Mouse (Mus musculus) limb, embryonic 15.5 days (tissue): ENCODE data around the gene Nek7. TPM values are rescaled to one million over a fixed set of nuclear protein-coding genes. Genes with fewer than 3 reads are reported as not detected.
A peak's percentile ranks its signal among the peaks of the same experiment; 100 is the strongest.

Experiments
- ATAC-seq: fragments of 200-750 bp; cut with Nextera tagmentation; 2 replicates; pipeline ENCODE4 v1.8.0; 2017; ENCODE audit warnings: low read depth, moderate TSS enrichment; ENCODE audit not compliant: insufficient number of reproducible peaks, low FRiP score, low TSS enrichment
- H3K27ac ChIP-seq: fragments of 300-500 bp; sonication (generic); 2 replicates; pipeline ENCODE4 v1.5.1; 2015; ENCODE audit warnings: moderate library complexity, mild to moderate bottlenecking, inconsistent platforms
- H3K27me3 ChIP-seq: fragments of 300-500 bp; sonication (generic); 2 replicates; pipeline ENCODE4 v1.6.1; 2015; ENCODE audit warnings: inconsistent platforms
- H3K36me3 ChIP-seq: fragments of 300-500 bp; sonication (generic); 2 replicates; pipeline ENCODE4 v1.6.1; 2015; ENCODE audit warnings: inconsistent platforms
- H3K4me1 ChIP-seq: fragments of 300-500 bp; sonication (generic); 2 replicates; pipeline ENCODE4 v1.6.1; 2015; ENCODE audit warnings: inconsistent platforms
- H3K4me2 ChIP-seq: fragments of 300-500 bp; sonication (generic); 2 replicates; pipeline ENCODE4 v1.6.1; 2015; ENCODE audit warnings: mild to moderate bottlenecking, inconsistent platforms
- H3K4me3 ChIP-seq: fragments of 300-500 bp; sonication (generic); 2 replicates; pipeline ENCODE4 v1.5.1; 2015; ENCODE audit warnings: mild to moderate bottlenecking, inconsistent platforms
- H3K9ac ChIP-seq: fragments of 300-500 bp; sonication (generic); 2 replicates; pipeline ENCODE4 v1.6.1; 2015; ENCODE audit warnings: inconsistent platforms
- H3K9me3 ChIP-seq: fragments of 300-500 bp; sonication (generic); 2 replicates; pipeline ENCODE4 v1.6.1; 2016; ENCODE audit warnings: inconsistent platforms
- WGBS: fragments of 180-500 bp; shearing (Covaris S2); methylation state at CpG from one replicate; pipeline ENCODE4 v1.1.7; 2015; 5-methylcytosine and 5-hydroxymethylcytosine counted together
- polyA plus RNA-seq: library from polyadenylated mRNA; unstranded; fragments of >200 nt; fragmentation: Nextera tagmentation; extraction: Ambion mirVana; gene quantifications from 2 replicates; pipeline ENCODE4 v1.2.1, GENCODE M21; 2015

Nek7 gene
- polyA plus RNA-seq, 1 experiment from 2014 or later: 36.5 TPM

DNA sequence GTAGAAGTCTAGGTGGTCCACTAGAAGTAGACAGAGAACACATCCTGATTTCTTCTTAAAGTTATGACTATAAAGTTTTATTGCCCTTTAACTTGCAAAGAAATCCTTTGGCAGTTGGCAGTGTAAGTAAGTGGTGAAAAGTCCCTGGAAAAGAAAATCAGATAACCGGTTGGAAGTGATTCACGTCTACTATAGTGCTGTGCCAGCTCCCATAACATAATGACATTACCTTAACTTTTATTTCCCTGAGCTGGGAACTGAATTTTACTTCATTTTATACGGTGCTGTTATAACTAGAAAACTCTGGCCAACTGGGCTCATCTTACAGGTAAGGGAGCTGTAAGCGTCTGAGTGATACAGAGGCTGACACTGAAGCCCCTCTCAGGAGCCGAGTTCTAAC, 89.3 kb downstream of the Nek7 start:
- Histone ChIP-seq H3K9me3 (no peaks in the 10 kb centered on the region), H3K4me2 (no peak overlapping the region), H3K27me3 (no peaks in the 10 kb centered on the region), H3K36me3 (0 out of 2 replicates have a peak, but pooled peaks cover 3% of the 10 kb centered on the region), H3K27ac (no peak overlapping the region), H3K4me3 (no peak overlapping the region), H3K9ac (no peak overlapping the region), H3K4me1 (0 out of 2 replicates have a peak, but pooled peaks cover 2% of the 10 kb centered on the region)
- ATAC-seq: peak; percentile 52; the same call in 1 of the 2 replicates
- 47% methylated on average over 5 of the region's 5 CpGs for WGBS

DNA sequence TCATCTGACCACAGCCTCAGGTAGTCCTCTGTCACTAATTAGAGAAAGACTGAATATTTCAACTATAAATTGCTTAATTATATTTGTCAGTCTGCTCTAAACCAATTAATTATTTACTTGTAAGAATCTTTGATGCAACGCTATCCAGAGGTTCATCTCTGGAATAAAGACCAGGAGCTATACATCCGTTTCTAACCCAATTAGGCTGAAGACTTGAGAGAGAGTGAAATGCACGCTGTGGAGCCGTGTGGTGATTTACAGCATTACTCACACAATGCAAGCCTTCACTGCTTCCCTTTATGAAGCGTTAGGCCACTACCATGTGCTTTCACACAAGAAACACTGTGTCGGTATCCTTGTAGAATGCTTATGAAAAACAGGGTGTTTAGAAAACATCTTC, 96.0 kb downstream of the Nek7 start:
- Histone ChIP-seq H3K27ac (no peak overlapping the region), H3K4me3 (no peak overlapping the region), H3K4me1 (no peaks in the 10 kb centered on the region), H3K4me2 (no peak overlapping the region), H3K36me3 (no peaks in the 10 kb centered on the region), H3K9me3 (no peaks in the 10 kb centered on the region), H3K27me3 (no peaks in the 10 kb centered on the region), H3K9ac (no peak overlapping the region)
- ATAC-seq: no peak
- 35% methylated on average over 6 of the region's 6 CpGs for WGBS

DNA sequence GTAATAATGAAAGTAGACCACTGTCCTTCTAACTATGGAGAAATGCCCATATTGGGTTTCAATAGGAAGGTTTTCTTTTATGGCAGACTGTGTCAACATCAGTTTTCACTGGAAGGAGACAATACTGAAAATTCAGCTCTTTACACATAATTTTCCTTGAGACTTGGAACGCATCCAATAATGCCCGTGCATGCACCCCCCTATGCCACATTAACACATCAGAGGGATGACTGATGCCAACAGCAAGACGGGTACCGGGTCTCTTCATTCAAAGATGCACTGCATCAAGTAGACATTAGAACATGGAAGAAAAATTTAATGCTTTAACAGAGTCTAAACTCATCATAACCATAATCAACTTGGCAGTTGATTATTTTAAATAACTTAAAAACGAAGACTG, 101.7 kb downstream of the Nek7 start:
- H3K36me3 ChIP-seq: no peaks in the 10 kb centered on the region
- H3K4me2 ChIP-seq: no peak overlapping the region
- 52% methylated on average over 5 of the region's 5 CpGs for WGBS
- H3K27me3 ChIP-seq: no peaks in the 10 kb centered on the region
- H3K9me3 ChIP-seq: no peaks in the 10 kb centered on the region
- H3K27ac ChIP-seq: no peak overlapping the region
- peaks cover 12% of the 10 kb centered on the region for H3K4me1 ChIP-seq
- ATAC-seq: no peak
- H3K4me3 ChIP-seq: no peak overlapping the region
- H3K9ac ChIP-seq: no peak overlapping the region

GRCm38 (mm10) chr1:138517360-138518099, 102.4 kb downstream of the Nek7 start:
- 29% methylated on average over 6 of the region's 6 CpGs for WGBS
- Histone ChIP-seq H3K4me3 (no peak overlapping the region), H3K4me2 (no peak overlapping the region), H3K9ac (no peak overlapping the region), H3K27me3 (no peaks in the 10 kb centered on the region), H3K9me3 (no peaks in the 10 kb centered on the region), H3K36me3 (no peaks in the 10 kb centered on the region), H3K4me1 (peaks cover 12% of the 10 kb centered on the region), H3K27ac (no peak overlapping the region)
- ATAC-seq: no peak

DNA sequence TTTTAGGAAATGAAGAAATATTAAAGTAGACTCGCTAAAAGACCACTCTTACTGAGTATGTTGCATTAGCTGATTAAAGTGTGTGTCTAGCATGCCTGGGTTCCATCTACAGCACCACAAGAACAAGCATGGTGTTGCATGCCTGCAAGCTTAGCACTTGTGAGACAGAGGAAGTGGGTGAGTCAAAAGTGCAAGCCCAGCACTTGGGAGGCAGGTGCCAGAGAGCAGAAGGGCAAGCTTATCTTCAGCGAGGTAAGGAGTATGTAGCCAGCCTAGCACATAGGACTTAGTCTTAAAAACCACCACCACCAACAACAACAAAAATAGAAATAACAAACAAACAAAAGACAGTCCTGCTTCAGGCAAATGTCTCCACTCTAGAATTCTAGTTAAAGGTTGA, 103.0 kb downstream of the Nek7 start:
- no peak for ATAC-seq
- H3K9me3 ChIP-seq: no peaks in the 10 kb centered on the region
- 67% methylated on average over 2 of the region's 2 CpGs for WGBS

DNA sequence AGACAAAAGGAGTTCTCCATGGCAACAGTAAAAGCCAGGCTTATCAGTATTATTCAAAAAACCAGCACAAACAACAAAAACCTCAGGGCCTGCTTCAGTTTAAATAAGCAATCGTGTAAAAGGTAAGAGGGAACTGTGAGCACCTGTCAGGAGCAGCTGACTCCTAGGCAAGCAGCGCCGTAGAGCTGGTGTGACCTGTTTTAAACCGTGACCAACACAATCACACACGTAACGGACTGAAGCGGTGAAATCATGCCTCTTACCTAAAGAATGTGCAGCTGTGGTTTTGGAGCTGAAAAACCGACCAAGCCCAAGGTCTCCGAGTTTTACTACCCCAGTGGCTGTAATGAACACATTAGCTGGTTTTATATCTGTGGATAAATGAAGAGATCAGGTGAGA, 104.6 kb downstream of the Nek7 start:
- ATAC-seq: no peak
- H3K27me3 ChIP-seq: no peaks in the 10 kb centered on the region
- no peak overlapping the region for H3K27ac ChIP-seq
- H3K36me3 ChIP-seq: no peaks in the 10 kb centered on the region
- H3K4me3 ChIP-seq: no peak overlapping the region
- WGBS: 53% methylated on average over 9 of the region's 9 CpGs
- H3K4me2 ChIP-seq: no peak overlapping the region
- H3K9ac ChIP-seq: no peak overlapping the region
- H3K4me1 ChIP-seq: peaks cover 12% of the 10 kb centered on the region
- H3K9me3 ChIP-seq: no peaks in the 10 kb centered on the region

More for the DNA sequence above, 103.0 kb downstream of the Nek7 start:
- Histone ChIP-seq H3K9ac (no peak overlapping the region), H3K4me2 (no peak overlapping the region), H3K4me1 (peaks cover 12% of the 10 kb centered on the region), H3K4me3 (no peak overlapping the region), H3K36me3 (no peaks in the 10 kb centered on the region), H3K27me3 (no peaks in the 10 kb centered on the region), H3K27ac (no peak overlapping the region)

DNA sequence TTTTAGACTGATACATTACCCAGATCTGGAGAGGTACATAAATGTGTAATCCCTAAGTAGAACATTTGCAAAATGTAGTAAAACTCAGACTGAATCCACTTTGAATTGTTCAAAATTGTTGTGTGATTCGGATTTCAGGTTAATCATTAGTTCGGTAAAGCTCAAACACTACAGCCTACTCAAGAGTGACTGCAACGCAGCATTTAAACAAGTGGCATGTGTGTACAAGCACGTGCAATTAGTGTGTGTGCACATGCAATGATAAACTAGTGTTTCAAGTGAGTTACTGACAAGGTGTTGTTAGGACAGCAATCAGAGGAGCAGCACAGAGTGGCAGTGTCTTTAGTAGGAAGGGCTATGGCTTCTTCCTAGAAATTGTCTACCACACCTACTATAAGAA, 106.0 kb downstream of the Nek7 start:
- Histone ChIP-seq H3K9ac (no peak overlapping the region), H3K36me3 (no peaks in the 10 kb centered on the region), H3K27ac (no peak overlapping the region), H3K9me3 (no peaks in the 10 kb centered on the region), H3K4me3 (no peak overlapping the region), H3K4me2 (no peak overlapping the region), H3K27me3 (no peaks in the 10 kb centered on the region), H3K4me1 (peaks cover 12% of the 10 kb centered on the region)
- WGBS: 69% methylated on average over 4 of the region's 4 CpGs
- no peak for ATAC-seq

DNA sequence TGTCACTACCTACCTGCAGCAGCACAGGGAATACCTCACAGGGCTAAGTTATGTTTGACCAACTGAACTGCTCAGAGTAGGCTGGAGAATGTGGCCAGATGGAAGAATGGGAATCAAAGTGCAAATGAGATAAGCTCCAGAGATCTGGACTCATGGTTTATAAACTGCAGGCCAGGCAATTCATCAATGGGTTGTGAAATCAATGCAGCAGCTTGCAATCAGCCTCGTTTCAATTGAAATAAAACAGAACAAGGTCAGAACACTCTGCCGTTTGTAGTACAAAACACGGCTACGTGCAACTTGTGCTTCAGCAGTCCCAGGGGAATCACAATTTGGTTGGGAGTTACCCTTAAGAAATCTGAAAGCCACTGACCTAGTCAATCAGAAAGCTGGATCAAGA, 109.4 kb downstream of the Nek7 start:
- WGBS: 54% methylated on average over 4 of the region's 4 CpGs
- Histone ChIP-seq H3K4me1 (peaks cover 15% of the 10 kb centered on the region), H3K9ac (no peak overlapping the region), H3K4me3 (no peak overlapping the region), H3K4me2 (no peak overlapping the region), H3K9me3 (no peaks in the 10 kb centered on the region), H3K27me3 (no peaks in the 10 kb centered on the region), H3K36me3 (no peaks in the 10 kb centered on the region), H3K27ac (no peak overlapping the region)
- ATAC-seq: no peak

DNA sequence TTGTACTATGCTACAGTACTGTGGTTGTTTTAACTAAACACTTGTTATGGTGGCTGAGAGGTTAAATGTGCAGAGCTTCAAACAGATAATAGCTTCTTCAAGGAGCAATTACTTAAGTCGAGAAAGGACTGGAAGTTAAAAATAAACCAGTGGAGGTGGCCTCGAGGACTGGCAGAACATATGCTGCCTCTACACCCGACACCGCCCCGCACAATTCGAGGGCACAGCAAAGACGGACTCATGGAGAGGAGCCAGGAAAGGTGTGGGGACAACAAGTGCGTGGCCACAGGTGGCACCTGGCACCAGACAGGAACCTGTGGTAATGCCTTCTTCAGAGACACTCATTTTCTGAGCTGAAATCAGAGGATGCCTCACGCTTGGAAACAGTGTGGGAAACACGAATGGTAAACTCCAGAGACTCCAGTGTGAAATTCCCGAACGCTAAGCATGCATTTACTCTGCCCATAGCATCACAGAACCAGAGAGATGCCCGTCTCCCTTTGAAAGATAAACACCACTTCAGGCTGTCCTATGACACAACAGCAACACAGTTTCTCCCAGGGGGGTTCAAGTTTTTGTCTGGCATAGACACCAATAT, 112.4 kb downstream of the Nek7 start:
- H3K27ac ChIP-seq: no peak overlapping the region
- H3K4me2 ChIP-seq: no peak overlapping the region
- no peaks in the 10 kb centered on the region for H3K9me3 ChIP-seq
- peaks cover 12% of the 10 kb centered on the region; the same call in 1 of the 2 replicates for H3K4me1 ChIP-seq
- H3K27me3 ChIP-seq: no peaks in the 10 kb centered on the region
- no peaks in the 10 kb centered on the region for H3K36me3 ChIP-seq
- no peak for ATAC-seq
- WGBS: 60% methylated on average over 13 of the region's 13 CpGs
- no peak overlapping the region for H3K9ac ChIP-seq
- H3K4me3 ChIP-seq: no peak overlapping the region

GRCm38 (mm10) chr1:138507014-138507413, 112.9 kb downstream of the Nek7 start:
- Histone ChIP-seq H3K36me3 (no peaks in the 10 kb centered on the region), H3K4me3 (no peak overlapping the region), H3K9me3 (no peaks in the 10 kb centered on the region), H3K4me2 (no peak overlapping the region), H3K27ac (no peak overlapping the region), H3K27me3 (no peaks in the 10 kb centered on the region), H3K4me1 (peaks cover 12% of the 10 kb centered on the region; the same call in 1 of the 2 replicates), H3K9ac (no peak overlapping the region)
- ATAC-seq: no peak
- WGBS: 22% methylated on average over 4 of the region's 4 CpGs

GRCm38 (mm10) chr1:138504228-138504627, 115.7 kb downstream of the Nek7 start:
- H3K9me3 ChIP-seq: no peaks in the 10 kb centered on the region
- H3K4me3 ChIP-seq: no peak overlapping the region
- ATAC-seq: no peak
- peaks cover 12% of the 10 kb centered on the region; the same call in 1 of the 2 replicates for H3K4me1 ChIP-seq
- H3K4me2 ChIP-seq: no peak overlapping the region
- H3K27ac ChIP-seq: no peak overlapping the region
- H3K9ac ChIP-seq: no peak overlapping the region
- no peaks in the 10 kb centered on the region for H3K36me3 ChIP-seq
- H3K27me3 ChIP-seq: no peaks in the 10 kb centered on the region
- WGBS: 45% methylated on average over 5 of the region's 5 CpGs

GRCm38 (mm10) chr1:138500691-138501090, 119.2 kb downstream of the Nek7 start:
- Histone ChIP-seq H3K4me2 (no peak overlapping the region), H3K27me3 (no peaks in the 10 kb centered on the region), H3K9me3 (no peaks in the 10 kb centered on the region), H3K9ac (no peak overlapping the region), H3K36me3 (no peaks in the 10 kb centered on the region), H3K4me1 (no peaks in the 10 kb centered on the region), H3K27ac (no peak overlapping the region), H3K4me3 (no peak overlapping the region)
- ATAC-seq: no peak
- whole genome bisulfite sequencing: 57% methylated on average over 6 of the region's 6 CpGs
